Mouse (Mus musculus) kidney, adult 8-10 months (tissue): ENCODE data around the gene Hivep3.
A peak's percentile ranks its signal among the peaks of the same experiment; 100 is the strongest.

ENCODE experiments used
- DNase-seq, 2 experiments: peaks; one replicate each; pipeline ENCODE4 v3.0.0; 2022

The Hivep3 gene

GRCm38 (mm10) chr4:120029937-120030336, 296.4 kb downstream of the Hivep3 start:
- no peak for DNase-seq

GRCm38 (mm10) chr4:120032320-120032983, 298.9 kb downstream of the Hivep3 start:
- peak; percentile 28 to 33 for DNase-seq

- DNase-seq, result no peak
Observed at GRCm38 (mm10) chr4:120032984-120033355, 299.4 kb downstream of the Hivep3 start.

- DNase-seq, result no peak
Observed at GRCm38 (mm10) chr4:120036294-120036693, 302.7 kb downstream of the Hivep3 start.

- no peak for DNase-seq
Observed at GRCm38 (mm10) chr4:120037007-120037406, 303.4 kb downstream of the Hivep3 start.

- DNase-seq, result no peak
Observed at GRCm38 (mm10) chr4:120041520-120041919, 307.9 kb downstream of the Hivep3 start.

GRCm38 (mm10) chr4:120042480-120042879, 308.9 kb downstream of the Hivep3 start:
- no peak for DNase-seq

- no peak for DNase-seq
Observed at GRCm38 (mm10) chr4:120044612-120045011, 311.0 kb downstream of the Hivep3 start.

GRCm38 (mm10) chr4:120045131-120045537, 311.6 kb downstream of the Hivep3 start:
- no peak for DNase-seq

- no peak for DNase-seq
Observed at GRCm38 (mm10) chr4:120045871-120046270, 312.3 kb downstream of the Hivep3 start.

GRCm38 (mm10) chr4:120047060-120047459, 313.5 kb downstream of the Hivep3 start:
- DNase-seq, result no peak

- DNase-seq, result no peak
Observed at GRCm38 (mm10) chr4:120048274-120048673, 314.7 kb downstream of the Hivep3 start.

GRCm38 (mm10) chr4:120049857-120050256, 316.3 kb downstream of the Hivep3 start:
- no peak for DNase-seq

GRCm38 (mm10) chr4:120052481-120052880, 318.9 kb downstream of the Hivep3 start:
- no peak for DNase-seq

- no peak for DNase-seq
Observed at GRCm38 (mm10) chr4:120053026-120054005, 319.7 kb downstream of the Hivep3 start.

- DNase-seq, result no peak
Observed at GRCm38 (mm10) chr4:120054145-120054544, 320.6 kb downstream of the Hivep3 start.

- no peak for DNase-seq
Observed at GRCm38 (mm10) chr4:120056451-120056850, 322.9 kb downstream of the Hivep3 start.

- no peak for DNase-seq
Observed at GRCm38 (mm10) chr4:120057529-120057928, 323.9 kb downstream of the Hivep3 start.

GRCm38 (mm10) chr4:120058157-120058556, 324.6 kb downstream of the Hivep3 start:
- no peak for DNase-seq

- no peak for DNase-seq
Observed at GRCm38 (mm10) chr4:120058794-120059193, 325.2 kb downstream of the Hivep3 start.

- DNase-seq, result no peak
Observed at GRCm38 (mm10) chr4:120061727-120062126, 328.1 kb downstream of the Hivep3 start.

- DNase-seq, result no peak
Observed at GRCm38 (mm10) chr4:120062198-120062597, 328.6 kb downstream of the Hivep3 start.

- DNase-seq, result no peak
Observed at GRCm38 (mm10) chr4:120062754-120063153, 329.2 kb downstream of the Hivep3 start.
